Mouse (Mus musculus) CD4-positive, CD25-positive, alpha-beta regulatory T cell, adult 4 months (primary cell): ENCODE results near the gene F11r. TPM values are rescaled to one million over a fixed set of nuclear protein-coding genes. Genes with fewer than 3 reads are reported as not detected.
"Not testable (repeated sequence)": the region's sequence is repeated elsewhere in the genome, so short reads cannot be mapped to it uniquely, and the experiment has no call there.

ENCODE experiments used
- ATAC-seq: one replicate; pipeline ENCODE4 v1.8.0; 2017
- polyA plus RNA-seq, 2 experiments: library from polyadenylated mRNA; unstranded; fragments of 100-300 nt; shearing (Covaris generic); gene quantifications; one replicate each; pipeline ENCODE4 v1.2.1; 2017

The F11r gene
- polyA plus RNA-seq, 2 experiments from 2014 or later: 0.16 to 1.1 TPM

GRCm38 (mm10) chr1:171471941-171472340 is 34.6 kb downstream of the F11r start:
- ATAC-seq: not testable (repeated sequence)

GRCm38 (mm10) chr1:171473506-171473905 is 36.2 kb downstream of the F11r start:
- ATAC-seq: no peak

- ATAC-seq: no peak
Measured at GRCm38 (mm10) chr1:171473920-171474640, 36.7 kb downstream of the F11r start.

GRCm38 (mm10) chr1:171477123-171477522 is 39.8 kb downstream of the F11r start:
- ATAC-seq: no peak

- ATAC-seq: peak; percentile 57
Measured at GRCm38 (mm10) chr1:171477758-171478545, 40.6 kb downstream of the F11r start.

- peak; percentile 74 for ATAC-seq
Measured at GRCm38 (mm10) chr1:171478968-171479367, 41.6 kb downstream of the F11r start.

GRCm38 (mm10) chr1:171494241-171494640 is 56.9 kb downstream of the F11r start:
- ATAC-seq: no peak

- no peak for ATAC-seq
Measured at GRCm38 (mm10) chr1:171495371-171495770, 58.0 kb downstream of the F11r start.

- ATAC-seq: no peak
Measured at GRCm38 (mm10) chr1:171499856-171500255, 62.5 kb downstream of the F11r start.

GRCm38 (mm10) chr1:171501016-171501610 is 63.8 kb downstream of the F11r start:
- ATAC-seq: no peak

GRCm38 (mm10) chr1:171501636-171502080 is 64.3 kb downstream of the F11r start:
- no peak for ATAC-seq

GRCm38 (mm10) chr1:171502388-171503249 is 65.3 kb downstream of the F11r start:
- peak; percentile 63 for ATAC-seq

- peak; percentile 76 for ATAC-seq
Measured at GRCm38 (mm10) chr1:171503250-171503591, 65.9 kb downstream of the F11r start, which contains the start of gene Alyref2. Gene Alyref2 (plus strand): TSS chr1:171503478.

GRCm38 (mm10) chr1:171503592-171504291 is 66.4 kb downstream of the F11r start:
- ATAC-seq: peak; percentile 59

GRCm38 (mm10) chr1:171504586-171504985 is 67.3 kb downstream of the F11r start:
- no peak for ATAC-seq

GRCm38 (mm10) chr1:171513234-171513633 is 75.9 kb downstream of the F11r start:
- ATAC-seq: no peak

- no peak for ATAC-seq
Measured at GRCm38 (mm10) chr1:171513760-171514159, 76.4 kb downstream of the F11r start.
